ENCODE assay signal across 8 mouse cellular contexts in genomic region chr9:70656130-70657007, GRCm38 (mm10). TPM values are rescaled to one million over a fixed set of nuclear protein-coding genes. Genes with fewer than 3 reads are reported as not detected.
DNase-seq lines count a peak whose midpoint lies in the region; ATAC-seq and TF ChIP-seq lines count a peak whose summit lies in the region.

Gm10642 (plus strand) TSS chr9:70656251.

- H3K4me3 ChIP-seq in hindbrain, embryonic 13.5 days = peak within 1 kb of the TSS; percentile 86

- H3K27me3 ChIP-seq in Patski = no peaks in the 10 kb centered on the region
- H3K27me3 ChIP-seq in hindbrain, embryonic 13.5 days = no peaks in the 10 kb centered on the region

- H3K4me2 ChIP-seq in hindbrain, embryonic 13.5 days = peak within 1 kb of the TSS; percentile 61

- under 1% methylated on average over 71 of the region's 72 CpGs for WGBS in hindbrain, embryonic 13.5 days

- peak; percentile 45 for ATAC-seq in Patski
- peak; percentile 64 for ATAC-seq in hindbrain, embryonic 13.5 days (ENCODE audit: low FRiP score)

- POLR2A ChIA-PET in Patski (lab: Charles Lee) = interaction anchor here (0.6 to 0.8 kb wide), 2 partner anchors 20 to 23 kb away, joined by 3 read pairs; no protein-coding TSS in a partner anchor

- CTCF ChIA-PET in Patski (lab: Charles Lee) = interaction anchor here (0.8 kb wide), 1 partner anchor 28 kb away, joined by 3 read pairs; no protein-coding TSS in a partner anchor

- in situ Hi-C loops in Patski (cut with MboI; ENCODE audit: low pct_unique_long_range_greater_than_20kb) = no loop called here

- peak within 1 kb of the TSS; percentile 97 for H3K27ac ChIP-seq in hindbrain, embryonic 13.5 days

- TF ChIP-seq CTCF in Patski (IDR thresholded peaks at IDR 0.05) = no peak

- no peak for DNase-seq in Patski (ENCODE audit: low read depth, low spot score)
- peak; percentile 71 to 77 for DNase-seq in cerebellum, postnatal 10 days
- peak; percentile 48 to 54 for DNase-seq in frontal cortex, postnatal 14 days (ENCODE audit: low spot score in 2 of 2)
- DNase-seq in layer of hippocampus, postnatal 36 days = peak; percentile 56 to 61
- DNase-seq in lung, postnatal 25 days (ENCODE audit: low spot score) = peak; percentile 78
- DNase-seq in retina, postnatal 7 days (ENCODE audit: low read depth, low spot score) = peak; percentile 3
- peak; percentile 49 for DNase-seq in urinary bladder, adult 2 months (ENCODE audit: low spot score)

- peaks cover 41% of the 10 kb centered on the region for H3K4me1 ChIP-seq in hindbrain, embryonic 13.5 days (replicated peaks)

- H3K9me3 ChIP-seq in hindbrain, embryonic 13.5 days = no peaks in the 10 kb centered on the region

- peak within 1 kb of the TSS; percentile 99 for H3K9ac ChIP-seq in hindbrain, embryonic 13.5 days

- no peaks in the 10 kb centered on the region for H3K36me3 ChIP-seq in hindbrain, embryonic 13.5 days

RNA-seq across cellular contexts. Expression of gene Gm10642, which starts in this region (rescaled TPM):
- polyA plus RNA-seq in Patski (2021) = 0.54 TPM
- 0.29 and 0.41 TPM in 2 replicates for polyA plus RNA-seq in hindbrain, embryonic 13.5 days (2015; fragmentation: Nextera tagmentation; extraction: Ambion mirVana)
- 1 to 10 TPM in 1 of 2 experiments, under 1 TPM in 1; 0.62 to 1.2 TPM for total RNA-seq in layer of hippocampus, postnatal 36 days (2021)
- polyA plus RNA-seq in urinary bladder, adult 2 months (2012; rRNA removed) = 1.5 and 1.7 TPM in 2 replicates

Comparison
In these comparisons a context has a peak if more than half of its experiments do, and no peak if none do; other contexts are left out.
1. Peak in ATAC-seq in Patski; RNA of the gene not detected or under 1 TPM.
2. Peak in ATAC-seq, H3K4me3 ChIP-seq, H3K27ac ChIP-seq, H3K9ac ChIP-seq and H3K4me2 ChIP-seq in hindbrain, embryonic 13.5 days; RNA of the gene not detected or under 1 TPM.